Mouse (Mus musculus) liver, embryonic 13.5 days (tissue): ENCODE measurements around the gene Hsd3b7. TPM values are rescaled to one million over a fixed set of nuclear protein-coding genes. Genes with fewer than 3 reads are reported as not detected.

ENCODE experiments used
- ATAC-seq: fragments of 200-750 bp; cut with Nextera tagmentation; 2 replicates; pipeline ENCODE4 v1.8.0; 2017; ENCODE audit warnings: low read depth, mild to moderate bottlenecking, moderate number of reproducible peaks, moderate library complexity
- DNase-seq: peaks from one replicate; pipeline ENCODE4 v3.0.0; 2022
- H3K27ac ChIP-seq: fragments of 300-500 bp; sonication (generic); 2 replicates; pipeline ENCODE4 v1.5.1; 2015; ENCODE audit warnings: moderate library complexity, mild to moderate bottlenecking, inconsistent platforms
- H3K27me3 ChIP-seq: fragments of 300-500 bp; sonication (generic); 2 replicates; pipeline ENCODE4 v1.6.1; 2015; ENCODE audit warnings: mild to moderate bottlenecking, inconsistent platforms
- H3K36me3 ChIP-seq: fragments of 300-500 bp; sonication (generic); 2 replicates; pipeline ENCODE4 v1.6.1; 2015; ENCODE audit warnings: mild to moderate bottlenecking, inconsistent platforms
- H3K4me1 ChIP-seq: fragments of 300-500 bp; sonication (generic); replicated peaks from 2 replicates; pipeline ENCODE4 v1.6.1; 2015; ENCODE audit warnings: inconsistent platforms
- H3K4me2 ChIP-seq: fragments of 300-500 bp; sonication (generic); 2 replicates; pipeline ENCODE4 v1.6.1; 2015; ENCODE audit warnings: inconsistent platforms, mild to moderate bottlenecking, moderate library complexity
- H3K4me3 ChIP-seq: fragments of 300-500 bp; sonication (generic); replicated peaks from 2 replicates; pipeline ENCODE4 v1.5.1; 2015; ENCODE audit warnings: mild to moderate bottlenecking, inconsistent platforms
- H3K9ac ChIP-seq: fragments of 300-500 bp; sonication (generic); 2 replicates; pipeline ENCODE4 v1.6.1; 2015; ENCODE audit warnings: mild to moderate bottlenecking, inconsistent platforms
- H3K9me3 ChIP-seq: fragments of 300-500 bp; sonication (generic); replicated peaks from 2 replicates; pipeline ENCODE4 v1.6.1; 2016; ENCODE audit warnings: inconsistent platforms
- WGBS: fragments of 180-500 bp; shearing (Covaris S2); methylation state at CpG from one replicate; pipeline ENCODE4 v1.1.7; 2015; ENCODE audit not compliant: insufficient replicate concordance; 5-methylcytosine and 5-hydroxymethylcytosine counted together
- polyA plus RNA-seq: library from polyadenylated mRNA; unstranded; fragments of >200 nt; fragmentation: Nextera tagmentation; extraction: Ambion mirVana; gene quantifications from 2 replicates; pipeline ENCODE4 v1.2.1, GENCODE M21; 2015

Gene Hsd3b7
- polyA plus RNA-seq, 1 experiment from 2014 or later: 37.8 TPM

DNA sequence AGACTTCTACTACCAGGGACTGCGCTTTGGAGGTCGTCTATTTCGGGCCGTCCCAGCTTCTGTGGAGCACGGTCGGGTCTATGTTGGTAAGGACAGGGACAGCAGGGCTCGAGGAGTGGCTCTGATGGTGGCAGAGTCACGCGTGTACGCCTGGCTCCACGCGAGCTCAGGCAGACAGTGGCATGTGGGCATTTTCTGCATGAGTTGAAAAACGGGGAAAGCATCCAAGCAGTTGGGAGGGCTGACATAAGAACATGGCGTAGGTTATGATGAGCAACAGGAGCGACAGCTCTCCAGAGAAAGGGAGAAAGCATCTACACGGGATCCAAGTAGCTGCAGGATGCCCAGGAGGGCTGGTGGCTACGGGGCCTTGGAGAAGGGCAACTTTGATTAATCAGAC is 1.9 kb downstream of the Hsd3b7 start:
- Histone ChIP-seq H3K4me2 (0 out of 2 replicates have a peak overlapping the region, but pooled peaks have one; percentile 59), H3K4me1 (peaks cover 68% of the 10 kb centered on the region), H3K9ac (no peak overlapping the region), H3K9me3 (no peaks in the 10 kb centered on the region), H3K27ac (peak overlapping the region; percentile 13; the same call in 1 of the 2 replicates), H3K27me3 (no peaks in the 10 kb centered on the region), H3K36me3 (peaks cover 62% of the 10 kb centered on the region), H3K4me3 (no peak overlapping the region)
- ATAC-seq (no peak), DNase-seq (no peak)
- 90% methylated on average over 17 of the region's 17 CpGs for WGBS

DNA sequence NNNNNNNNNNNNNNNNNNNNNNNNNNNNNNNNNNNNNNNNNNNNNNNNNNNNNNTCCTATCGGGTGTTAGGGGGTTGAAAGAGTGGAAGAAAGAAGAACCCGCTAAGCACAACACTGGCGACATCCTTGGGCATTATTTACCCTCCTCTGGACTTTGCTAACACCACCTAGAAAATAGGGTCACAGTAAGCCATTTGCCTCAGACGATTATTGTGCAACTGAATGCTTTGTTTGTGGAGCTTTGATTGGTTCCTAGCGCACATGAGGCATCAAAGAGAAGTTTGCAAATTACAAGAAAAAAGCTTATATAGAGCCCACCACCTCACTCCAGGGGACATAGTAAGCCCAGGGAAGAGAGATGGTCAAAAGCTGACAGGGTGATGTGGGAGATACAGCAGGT is 8.4 kb downstream of the Hsd3b7 start:
- ATAC-seq (no peak), DNase-seq (no peak)
- Histone ChIP-seq H3K27me3 (no peaks in the 10 kb centered on the region), H3K27ac (peak overlapping the region; percentile 69), H3K4me3 (no peak overlapping the region), H3K9ac (no peak overlapping the region), H3K9me3 (no peaks in the 10 kb centered on the region), H3K4me1 (peaks cover 77% of the 10 kb centered on the region), H3K4me2 (no peak overlapping the region), H3K36me3 (peaks cover 3% of the 10 kb centered on the region; the same call in 1 of the 2 replicates)
- WGBS: 42% methylated on average over 5 of the region's 5 CpGs

DNA sequence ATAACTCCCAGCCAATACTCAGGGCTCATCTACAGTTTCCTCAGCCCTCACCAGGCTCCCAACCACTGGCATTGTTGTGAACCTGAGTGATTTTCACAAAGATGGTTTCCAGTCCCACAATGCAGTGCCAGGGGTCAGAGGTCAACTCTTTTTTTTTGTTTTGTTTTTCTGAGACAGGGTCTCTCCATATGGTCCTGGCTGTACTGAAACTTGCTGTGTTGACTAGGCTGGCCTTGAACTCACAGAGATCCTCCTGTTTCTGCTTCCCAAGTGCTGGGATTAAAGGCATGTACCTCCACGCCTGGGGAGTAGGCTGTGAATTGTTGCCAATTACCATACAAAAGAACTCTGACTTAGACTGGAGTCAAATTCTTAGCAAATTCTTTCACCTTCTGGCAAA is 9.4 kb downstream of the Hsd3b7 start:
- no peak for ATAC-seq
- Histone ChIP-seq H3K4me3 (no peak overlapping the region), H3K4me2 (no peak overlapping the region), H3K4me1 (peaks cover 75% of the 10 kb centered on the region), H3K27me3 (no peaks in the 10 kb centered on the region), H3K36me3 (no peaks in the 10 kb centered on the region), H3K9me3 (no peaks in the 10 kb centered on the region), H3K27ac (no peak overlapping the region), H3K9ac (no peak overlapping the region)
- WGBS: 68% methylated on average over 1 of the region's 1 CpGs
- no peak for DNase-seq

DNA sequence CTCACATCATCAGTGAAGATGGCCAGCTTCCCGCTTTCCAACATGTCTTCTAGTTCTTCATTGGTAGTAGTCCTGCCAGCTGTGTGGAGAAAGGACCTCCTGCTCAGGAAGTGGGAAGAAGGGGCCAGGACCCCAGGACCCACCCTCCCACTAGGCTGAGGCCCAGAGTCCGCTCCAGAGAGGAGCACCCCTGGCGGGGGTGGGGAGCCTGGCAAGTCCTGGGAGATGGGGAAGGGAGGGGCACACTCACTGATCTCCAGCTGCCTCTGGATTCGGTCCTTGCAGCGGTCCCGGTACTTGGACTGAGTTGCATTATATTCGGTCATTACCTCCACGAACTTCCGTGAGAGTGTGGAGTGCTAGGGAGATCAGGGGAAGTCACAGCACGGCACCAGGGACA is 10.2 kb downstream of the Hsd3b7 start:
- Histone ChIP-seq H3K9ac (no peak overlapping the region), H3K27ac (no peak overlapping the region), H3K36me3 (no peaks in the 10 kb centered on the region), H3K4me1 (peaks cover 75% of the 10 kb centered on the region), H3K4me2 (no peak overlapping the region), H3K4me3 (no peak overlapping the region), H3K27me3 (no peaks in the 10 kb centered on the region), H3K9me3 (no peaks in the 10 kb centered on the region)
- ATAC-seq (no peak), DNase-seq (no peak)
- 88% methylated on average over 10 of the region's 10 CpGs for WGBS

DNA sequence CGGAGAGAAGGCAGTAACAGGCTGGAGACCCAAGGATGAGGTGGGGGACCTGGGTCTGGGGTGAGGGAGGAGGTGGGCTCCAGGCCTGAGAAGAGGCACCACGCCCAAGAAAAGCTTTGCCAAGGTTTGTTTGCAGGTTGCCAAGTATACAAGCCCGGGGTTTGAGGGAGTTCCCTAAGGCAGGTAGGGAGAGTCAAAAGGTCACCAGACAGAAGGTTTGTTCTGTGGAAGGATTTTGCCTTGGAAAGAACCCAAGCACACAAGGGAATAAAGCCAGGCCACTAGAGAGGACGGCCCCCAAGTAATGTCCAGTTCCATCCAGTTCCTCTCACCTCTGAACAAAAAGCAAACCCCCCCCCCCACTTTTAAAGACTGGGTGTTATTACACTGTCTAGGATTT is 10.8 kb downstream of the Hsd3b7 start:
- no peaks in the 10 kb centered on the region for H3K27me3 ChIP-seq
- H3K4me1 ChIP-seq: peaks cover 75% of the 10 kb centered on the region
- DNase-seq (no peak), ATAC-seq (no peak)
- H3K36me3 ChIP-seq: no peaks in the 10 kb centered on the region
- no peak overlapping the region for H3K9ac ChIP-seq
- H3K9me3 ChIP-seq: no peaks in the 10 kb centered on the region
- no peak overlapping the region for H3K4me2 ChIP-seq
- WGBS: 76% methylated on average over 4 of the region's 4 CpGs
- no peak overlapping the region; the same call in 1 of the 2 replicates for H3K27ac ChIP-seq
- no peak overlapping the region for H3K4me3 ChIP-seq

DNA sequence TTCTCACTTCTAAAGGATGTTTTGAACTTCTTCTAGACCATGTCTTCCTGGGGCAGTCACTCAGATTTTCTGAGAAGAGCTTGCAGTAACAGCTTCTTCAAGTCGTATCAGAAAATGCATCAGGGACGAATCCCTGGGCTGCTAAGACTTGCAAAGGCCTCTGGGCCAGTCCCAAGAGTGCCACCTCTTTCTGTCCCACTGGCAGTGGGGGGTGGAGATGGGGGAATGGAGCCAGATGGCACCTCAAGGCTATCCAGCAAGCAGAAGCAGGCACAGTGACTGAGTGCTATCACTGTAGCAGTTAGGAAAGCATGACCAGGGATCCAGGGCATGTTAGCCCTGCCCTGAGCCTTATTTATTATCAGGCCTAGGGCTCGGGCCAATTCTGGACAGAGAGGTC is 11.9 kb downstream of the Hsd3b7 start:
- DNase-seq (no peak), ATAC-seq (no peak)
- H3K4me1 ChIP-seq: peaks cover 69% of the 10 kb centered on the region
- WGBS: 62% methylated on average over 3 of the region's 3 CpGs
- H3K36me3 ChIP-seq: no peaks in the 10 kb centered on the region
- no peak overlapping the region for H3K4me2 ChIP-seq
- no peaks in the 10 kb centered on the region for H3K27me3 ChIP-seq
- H3K9me3 ChIP-seq: no peaks in the 10 kb centered on the region
- H3K27ac ChIP-seq: no peak overlapping the region
- H3K4me3 ChIP-seq: no peak overlapping the region
- H3K9ac ChIP-seq: no peak overlapping the region

DNA sequence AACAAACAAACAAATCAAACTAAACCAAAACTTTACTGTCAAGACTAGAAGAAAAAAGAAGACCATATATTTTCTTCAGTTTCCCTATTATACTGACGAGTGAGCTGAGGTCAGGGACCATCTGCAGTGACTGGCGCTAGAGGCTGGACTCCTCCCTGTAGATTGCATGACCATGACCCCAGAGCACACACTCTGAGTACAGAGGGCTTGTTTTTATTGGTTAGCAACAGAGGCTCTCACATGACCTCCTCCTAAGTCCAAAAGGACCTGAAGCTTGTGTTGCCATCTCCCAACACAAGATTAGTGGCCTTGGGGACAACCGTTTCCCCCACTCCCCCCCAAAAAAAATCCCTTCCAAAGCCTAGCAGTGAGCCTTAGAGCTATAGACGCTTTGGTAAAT is 13.4 kb downstream of the Hsd3b7 start:
- Histone ChIP-seq H3K9me3 (no peaks in the 10 kb centered on the region), H3K4me2 (no peak overlapping the region), H3K27me3 (no peaks in the 10 kb centered on the region), H3K27ac (peak overlapping the region; percentile 67), H3K36me3 (no peaks in the 10 kb centered on the region), H3K4me1 (peaks cover 53% of the 10 kb centered on the region), H3K4me3 (no peak overlapping the region), H3K9ac (no peak overlapping the region)
- peak; percentile 59; the same call in 1 of the 2 replicates for ATAC-seq
- no peak for DNase-seq
- 54% methylated on average over 4 of the region's 4 CpGs for WGBS

DNA sequence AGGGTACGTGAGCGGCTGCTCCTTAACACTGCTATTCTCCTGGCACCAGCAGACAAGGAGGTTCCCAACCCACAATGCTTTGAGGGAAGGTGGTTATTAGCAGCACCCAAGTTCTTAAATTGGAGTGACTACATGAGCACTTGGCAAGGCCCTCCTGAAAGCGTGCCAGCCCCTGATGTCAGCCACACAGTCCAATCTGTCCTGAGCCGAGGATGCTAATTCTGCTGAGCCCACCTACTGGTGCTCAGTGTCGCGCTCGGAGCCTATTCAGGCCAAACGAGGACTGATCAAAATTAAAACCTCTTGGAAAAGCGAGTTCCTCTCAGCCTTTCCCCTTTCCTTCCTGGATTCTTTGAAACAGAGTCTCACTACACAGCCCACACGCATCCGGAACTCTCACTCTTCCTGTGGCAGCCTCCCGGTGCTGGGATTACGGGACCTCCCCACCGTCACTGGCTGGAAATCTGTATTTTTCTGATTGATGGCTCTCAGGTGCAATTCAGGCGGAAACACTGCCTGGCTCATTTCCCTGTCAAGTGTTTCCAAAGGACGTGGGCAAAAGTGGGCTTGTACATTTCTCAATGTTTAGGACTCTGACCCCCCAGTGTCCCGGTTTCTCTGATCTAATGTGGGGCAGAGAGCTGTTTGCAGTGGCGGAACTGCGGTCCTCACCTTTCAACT is 14.0 kb downstream of the Hsd3b7 start:
- ATAC-seq (peak; percentile 37; the same call in 1 of the 2 replicates), DNase-seq (no peak)
- no peaks in the 10 kb centered on the region for H3K27me3 ChIP-seq
- H3K4me1 ChIP-seq: peaks cover 48% of the 10 kb centered on the region
- 72% methylated on average over 19 of the region's 19 CpGs for WGBS
- no peak overlapping the region for H3K4me3 ChIP-seq
- no peak overlapping the region for H3K9ac ChIP-seq
- H3K9me3 ChIP-seq: no peaks in the 10 kb centered on the region
- H3K27ac ChIP-seq: peak overlapping the region; percentile 67
- H3K36me3 ChIP-seq: no peaks in the 10 kb centered on the region
- H3K4me2 ChIP-seq: no peak overlapping the region

DNA sequence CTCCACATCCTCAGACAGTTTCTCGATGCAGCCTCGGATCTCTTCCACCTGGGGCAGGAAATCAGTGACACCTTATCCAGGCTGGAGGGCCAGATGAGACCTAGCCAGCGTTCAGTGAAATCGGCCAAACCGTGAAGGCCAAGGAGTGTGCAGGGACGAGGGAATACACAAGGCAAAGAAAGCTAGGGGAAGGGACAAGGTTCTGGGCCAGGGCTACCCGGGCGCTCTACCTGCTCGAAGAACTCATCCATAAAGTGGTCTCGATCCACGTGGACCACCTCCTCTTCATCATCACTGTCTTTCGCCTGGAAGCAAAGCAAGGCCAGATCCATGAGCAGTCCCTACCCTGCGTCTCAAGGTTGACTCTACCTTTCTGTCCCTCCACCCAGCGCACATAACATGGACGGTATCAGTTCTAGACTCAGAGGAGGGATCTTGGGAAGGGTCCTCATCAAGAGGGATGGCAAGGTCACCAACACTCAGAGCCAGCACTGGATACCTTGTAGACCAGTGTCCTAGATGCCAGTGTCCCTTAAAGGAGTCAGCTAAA is 14.8 kb downstream of the Hsd3b7 start:
- DNase-seq: no peak
- H3K4me1 ChIP-seq: peaks cover 42% of the 10 kb centered on the region
- H3K27ac ChIP-seq: peak overlapping the region; percentile 67
- H3K27me3 ChIP-seq: no peaks in the 10 kb centered on the region
- H3K9me3 ChIP-seq: no peaks in the 10 kb centered on the region
- ATAC-seq: no peak
- no peak overlapping the region for H3K9ac ChIP-seq
- no peaks in the 10 kb centered on the region for H3K36me3 ChIP-seq
- WGBS: 79% methylated on average over 15 of the region's 15 CpGs
- H3K4me3 ChIP-seq: no peak overlapping the region
- H3K4me2 ChIP-seq: 0 out of 2 replicates have a peak overlapping the region, but pooled peaks have one; percentile 2

DNA sequence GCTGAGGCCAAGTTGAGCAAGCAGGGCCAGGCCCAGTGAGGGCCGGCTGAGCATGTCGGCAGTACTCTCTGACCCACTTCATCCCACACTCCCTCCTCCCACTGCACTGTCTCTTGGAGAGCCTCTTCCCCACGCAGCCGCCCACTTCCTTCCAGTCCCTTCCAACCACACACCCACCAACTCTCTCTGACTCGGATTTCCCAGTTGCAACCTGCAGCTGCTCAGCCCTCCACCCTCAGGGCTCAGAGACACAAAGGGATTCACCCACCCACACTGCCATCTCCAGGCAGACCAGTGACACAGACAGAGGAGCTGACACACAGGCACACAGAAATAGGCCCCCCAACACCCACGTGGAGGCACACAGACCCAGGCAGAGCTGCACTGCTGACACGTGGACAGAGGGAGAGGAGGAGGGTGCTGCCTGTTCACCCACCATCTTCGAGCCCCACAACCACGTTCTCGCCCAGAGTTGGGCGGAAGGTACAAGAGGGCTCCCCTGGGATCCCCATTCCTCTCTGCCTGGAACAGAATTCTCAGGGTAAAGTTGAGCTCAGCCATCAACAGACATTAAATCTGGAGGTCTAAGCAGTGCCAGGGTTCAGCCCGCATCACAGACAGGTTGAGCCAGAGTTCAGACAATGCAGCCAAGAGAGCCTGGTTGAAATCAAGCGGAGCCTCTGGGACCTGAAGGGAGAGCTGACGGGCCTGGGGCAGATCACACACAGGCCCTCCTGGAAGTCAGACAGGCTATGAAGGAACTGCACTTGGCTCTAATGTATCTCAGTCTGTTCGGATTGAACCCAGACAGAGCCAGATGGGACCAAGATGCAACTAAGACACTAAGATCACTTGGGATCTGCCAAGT is 15.8 kb downstream of the Hsd3b7 start:
- Histone ChIP-seq H3K27me3 (no peaks in the 10 kb centered on the region), H3K9ac (no peak overlapping the region; the same call in 1 of the 2 replicates), H3K4me1 (peaks cover 38% of the 10 kb centered on the region), H3K4me3 (no peak overlapping the region), H3K36me3 (no peaks in the 10 kb centered on the region), H3K9me3 (no peaks in the 10 kb centered on the region), H3K4me2 (no peak overlapping the region), H3K27ac (peak overlapping the region; percentile 67; the same call in 1 of the 2 replicates)
- WGBS: 46% methylated on average over 15 of the region's 15 CpGs
- ATAC-seq (peak; percentile 32), DNase-seq (no peak)

DNA sequence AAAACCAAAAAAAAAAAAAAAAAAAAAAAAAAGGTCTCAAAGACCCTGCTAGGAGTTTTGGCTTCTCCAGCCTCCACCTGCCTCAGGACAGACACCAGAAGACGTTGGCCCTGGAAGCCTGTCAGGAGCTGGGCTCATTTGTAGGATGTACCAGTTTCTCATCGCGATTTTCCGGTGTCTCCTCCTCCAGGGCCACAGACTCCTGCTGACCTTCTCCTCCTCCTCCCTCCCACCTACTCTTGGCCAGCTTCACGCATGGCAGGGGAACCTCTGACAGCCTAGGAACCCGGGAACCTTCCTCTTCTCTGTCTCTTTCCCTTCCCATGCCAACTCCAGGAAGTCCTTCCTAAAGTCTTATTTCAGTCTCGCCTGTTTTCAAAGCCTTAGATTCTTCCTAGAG is 16.6 kb downstream of the Hsd3b7 start:
- DNase-seq (no peak), ATAC-seq (no peak)
- peaks cover 40% of the 10 kb centered on the region for H3K4me1 ChIP-seq
- no peak overlapping the region for H3K4me3 ChIP-seq
- H3K9me3 ChIP-seq: no peaks in the 10 kb centered on the region
- WGBS: 61% methylated on average over 7 of the region's 7 CpGs
- no peaks in the 10 kb centered on the region for H3K27me3 ChIP-seq
- no peak overlapping the region for H3K9ac ChIP-seq
- no peak overlapping the region for H3K27ac ChIP-seq
- H3K36me3 ChIP-seq: no peaks in the 10 kb centered on the region
- no peak overlapping the region for H3K4me2 ChIP-seq
